Mouse (Mus musculus) liver, adult 2 months (tissue): ENCODE results near the gene Dnah7c. TPM values are rescaled to one million over a fixed set of nuclear protein-coding genes. Genes with fewer than 3 reads are reported as not detected.

ENCODE experiments used
- DNase-seq: peaks from one replicate; pipeline ENCODE4 v3.0.0-alpha.2; 2011; ENCODE audit warnings: low read depth, low spot score; ENCODE audit errors: extremely low read depth
- H3K27ac ChIP-seq: fragments of 200-500 bp; replicated peaks from 2 replicates; pipeline ENCODE4 v1.5.1; 2012; ENCODE audit warnings: low read depth, mild to moderate bottlenecking, control low read depth, inconsistent platforms, low read length; ENCODE audit not compliant: insufficient read depth
- H3K27me3 ChIP-seq: fragments of 200-500 bp; 2 replicates; pipeline ENCODE4 v1.6.1; 2012; ENCODE audit warnings: mild to moderate bottlenecking, moderate library complexity, low read length, inconsistent platforms; ENCODE audit not compliant: control insufficient read depth, insufficient read depth
- H3K36me3 ChIP-seq: fragments of 200-500 bp; 2 replicates; pipeline ENCODE4 v1.6.1; 2012; ENCODE audit warnings: low read length, inconsistent platforms; ENCODE audit not compliant: control insufficient read depth, insufficient read depth
- H3K4me1 ChIP-seq: fragments of 200-500 bp; 2 replicates; pipeline ENCODE4 v1.6.1; 2011; ENCODE audit warnings: low read length; ENCODE audit not compliant: control insufficient read depth, insufficient read depth
- H3K4me3 ChIP-seq: fragments of 200-500 bp; 2 replicates; pipeline ENCODE4 v1.5.1; 2011; ENCODE audit warnings: low read depth, mild to moderate bottlenecking, control low read depth, low read length, moderate library complexity; ENCODE audit not compliant: insufficient read depth
- H3K79me2 ChIP-seq: fragments of 200-500 bp; 2 replicates; pipeline ENCODE4 v1.6.1; 2012; ENCODE audit warnings: inconsistent platforms, mild to moderate bottlenecking, low read length, moderate library complexity; ENCODE audit not compliant: control insufficient read depth, insufficient read depth
- H3K9ac ChIP-seq: fragments of 200-500 bp; 2 replicates; pipeline ENCODE4 v1.6.1; 2012; ENCODE audit warnings: low read depth, mild to moderate bottlenecking, control low read depth, inconsistent platforms, low read length
- CTCF ChIP-seq: fragments of 200-500 bp; IDR thresholded peaks from 2 replicates; pipeline ENCODE4 v1.5.1; 2011; ENCODE audit warnings: low read depth, low read length, control low read depth
- POLR2A ChIP-seq: fragments of 200-500 bp; IDR thresholded peaks from 2 replicates; pipeline ENCODE4 v1.6.1; 2011; ENCODE audit warnings: low read length, control low read depth; ENCODE audit not compliant: insufficient read depth; ENCODE audit errors: extremely low read depth
- WGBS: fragments of 180-500 bp; shearing (Covaris S2); methylation state at CpG from one replicate; pipeline ENCODE4 v1.1.7; 2018; 5-methylcytosine and 5-hydroxymethylcytosine counted together
- polyA plus RNA-seq: library from polyadenylated mRNA; depleted of rRNA; stranded (reverse); fragments of >200 nt; gene quantifications from 2 replicates; pipeline ENCODE4 v1.2.3, GENCODE M21; 2012
- total RNA-seq: library from RNA; depleted of rRNA; stranded (reverse); fragments of >200 nt; gene quantifications from 2 replicates; pipeline ENCODE4 v1.2.3, GENCODE M21; 2014

The Dnah7c gene
- total and polyA plus RNA-seq, 2 experiments = not detected

- peak overlapping the region; percentile 95 for H3K9ac ChIP-seq
- H3K27ac ChIP-seq = peak overlapping the region; percentile 96
- H3K36me3 ChIP-seq = no peaks in the 10 kb centered on the region
- TF ChIP-seq POLR2A (peak; percentile 89), CTCF (no peak)
- WGBS = under 1% methylated on average over 86 of the region's 86 CpGs
- no peaks in the 10 kb centered on the region for H3K79me2 ChIP-seq
- peak; percentile 88 for DNase-seq
- peak overlapping the region; percentile 84 for H3K4me3 ChIP-seq
- H3K27me3 ChIP-seq = no peaks in the 10 kb centered on the region
- no peaks in the 10 kb centered on the region for H3K4me1 ChIP-seq
Observed at GRCm38 (mm10) chr1:46853317-46854035, 428.1 kb downstream of the Dnah7c start.

- 27% methylated on average over 18 of the region's 18 CpGs for WGBS
- H3K36me3 ChIP-seq = no peaks in the 10 kb centered on the region
- peak; percentile 83 for DNase-seq
Observed at GRCm38 (mm10) chr1:46854036-46854900, 428.9 kb downstream of the Dnah7c start.

GRCm38 (mm10) chr1:46856498-46856897 lies 431.1 kb downstream of the Dnah7c start:
- TF ChIP-seq POLR2A = no peak
- no peak for TF ChIP-seq CTCF
- H3K36me3 ChIP-seq = no peaks in the 10 kb centered on the region
- H3K79me2 ChIP-seq = no peaks in the 10 kb centered on the region
- 78% methylated on average over 4 of the region's 4 CpGs for WGBS
- H3K4me3 ChIP-seq = no peak overlapping the region
- no peak overlapping the region for H3K9ac ChIP-seq
- H3K27me3 ChIP-seq = no peaks in the 10 kb centered on the region
- no peak overlapping the region for H3K27ac ChIP-seq
- DNase-seq = no peak
- H3K4me1 ChIP-seq = no peaks in the 10 kb centered on the region

More at GRCm38 (mm10) chr1:46854036-46854900, 428.9 kb downstream of the Dnah7c start:
- Histone ChIP-seq H3K79me2 (no peaks in the 10 kb centered on the region), H3K4me1 (no peaks in the 10 kb centered on the region), H3K27me3 (no peaks in the 10 kb centered on the region), H3K4me3 (peak overlapping the region; percentile 84), H3K9ac (peak overlapping the region; percentile 89), H3K27ac (peak overlapping the region; percentile 96)
- no peak for TF ChIP-seq CTCF
- TF ChIP-seq POLR2A = 0 out of 2 replicates have a peak, but pooled peaks have one; percentile 20
